Mouse (Mus musculus) heart, embryonic 10.5 days (tissue): Measurements from ENCODE around the gene Tec. TPM values are rescaled to one million over a fixed set of nuclear protein-coding genes. Genes with fewer than 3 reads are reported as not detected.
A peak's percentile ranks its signal among the peaks of the same experiment; 100 is the strongest.

Experiments
- DNase-seq: peaks from one replicate; pipeline ENCODE4 v3.0.0-alpha.2; 2017; ENCODE audit warnings: low spot score
- H3K27ac ChIP-seq: fragments of 300-500 bp; sonication (generic); 2 replicates; pipeline ENCODE4 v1.5.1; 2016; ENCODE audit warnings: mild to moderate bottlenecking
- H3K27me3 ChIP-seq: fragments of 300-500 bp; sonication (generic); 2 replicates; pipeline ENCODE4 v1.6.1; 2016; ENCODE audit warnings: mild to moderate bottlenecking; ENCODE audit not compliant: poor library complexity, insufficient read depth, severe bottlenecking
- H3K36me3 ChIP-seq: fragments of 300-500 bp; sonication (generic); 2 replicates; pipeline ENCODE4 v1.6.1; 2016; ENCODE audit warnings: mild to moderate bottlenecking, moderate library complexity
- H3K4me1 ChIP-seq: fragments of 300-500 bp; sonication (generic); 2 replicates; pipeline ENCODE4 v1.6.1; 2016; ENCODE audit warnings: mild to moderate bottlenecking
- H3K4me3 ChIP-seq: fragments of 300-500 bp; sonication (generic); 2 replicates; pipeline ENCODE4 v1.5.1; 2016; ENCODE audit warnings: mild to moderate bottlenecking, moderate library complexity
- H3K9me3 ChIP-seq: fragments of 300-500 bp; sonication (generic); 2 replicates; pipeline ENCODE4 v1.6.1; 2016; ENCODE audit warnings: mild to moderate bottlenecking, moderate library complexity
- WGBS: fragments of 180-500 bp; shearing (Covaris S2); methylation state at CpG from one replicate; pipeline ENCODE4 v1.1.7; 2016; 5-methylcytosine and 5-hydroxymethylcytosine counted together
- polyA plus RNA-seq: library from polyadenylated mRNA; unstranded; fragments of >200 nt; fragmentation: Nextera tagmentation; extraction: Ambion mirVana; gene quantifications from 2 replicates; pipeline ENCODE4 v1.2.1, GENCODE M21; 2016

The Tec gene
- polyA plus RNA-seq, 1 experiment from 2014 or later: 7.5 TPM

- peaks cover 2% of the 10 kb centered on the region; the same call in 1 of the 2 replicates for H3K36me3 ChIP-seq
- peak overlapping the region; percentile 53 for H3K27ac ChIP-seq
- H3K4me1 ChIP-seq: peaks cover 32% of the 10 kb centered on the region
Measured at GRCm38 (mm10) chr5:72808456-72809111, 59.7 kb downstream of the Tec start.

GRCm38 (mm10) chr5:72802851-72803250 is 65.4 kb downstream of the Tec start:
- H3K9me3 ChIP-seq: no peaks in the 10 kb centered on the region
- H3K4me1 ChIP-seq: peaks cover 36% of the 10 kb centered on the region
- 38% methylated on average over 5 of the region's 5 CpGs for WGBS
- H3K27ac ChIP-seq: peak overlapping the region; percentile 81
- no peaks in the 10 kb centered on the region for H3K27me3 ChIP-seq
- peak; percentile 83 for DNase-seq
- H3K36me3 ChIP-seq: no peaks in the 10 kb centered on the region
- no peak overlapping the region for H3K4me3 ChIP-seq

More at GRCm38 (mm10) chr5:72808456-72809111, 59.7 kb downstream of the Tec start:
- Histone ChIP-seq H3K9me3 (no peaks in the 10 kb centered on the region), H3K27me3 (no peaks in the 10 kb centered on the region), H3K4me3 (no peak overlapping the region)
- no peak for DNase-seq
- WGBS: 66% methylated on average over 14 of the region's 14 CpGs

- Histone ChIP-seq H3K9me3 (no peaks in the 10 kb centered on the region), H3K36me3 (no peaks in the 10 kb centered on the region), H3K4me3 (no peak overlapping the region), H3K27me3 (no peaks in the 10 kb centered on the region), H3K27ac (no peak overlapping the region), H3K4me1 (peaks cover 42% of the 10 kb centered on the region)
- WGBS: 82% methylated on average over 4 of the region's 4 CpGs
- no peak for DNase-seq
Measured at GRCm38 (mm10) chr5:72798563-72798962, 69.7 kb downstream of the Tec start.

GRCm38 (mm10) chr5:72796186-72796613 is 72.1 kb downstream of the Tec start:
- no peaks in the 10 kb centered on the region for H3K36me3 ChIP-seq
- peak overlapping the region; percentile 41; the same call in 1 of the 2 replicates for H3K4me3 ChIP-seq
- H3K4me1 ChIP-seq: peaks cover 28% of the 10 kb centered on the region
- WGBS: 37% methylated on average over 14 of the region's 14 CpGs
- no peaks in the 10 kb centered on the region for H3K27me3 ChIP-seq
- peak overlapping the region; percentile 86 for H3K27ac ChIP-seq
- DNase-seq: no peak
- no peaks in the 10 kb centered on the region for H3K9me3 ChIP-seq

GRCm38 (mm10) chr5:72793309-72793850 is 74.9 kb downstream of the Tec start:
- H3K36me3 ChIP-seq: no peaks in the 10 kb centered on the region
- H3K4me1 ChIP-seq: peaks cover 19% of the 10 kb centered on the region
- no peaks in the 10 kb centered on the region for H3K9me3 ChIP-seq
- DNase-seq: no peak
- H3K4me3 ChIP-seq: no peak overlapping the region
- H3K27ac ChIP-seq: no peak overlapping the region
- no peaks in the 10 kb centered on the region for H3K27me3 ChIP-seq
- WGBS: 70% methylated on average over 3 of the region's 3 CpGs

- Histone ChIP-seq H3K27me3 (no peaks in the 10 kb centered on the region), H3K4me3 (no peak overlapping the region), H3K36me3 (no peaks in the 10 kb centered on the region), H3K4me1 (peaks cover 16% of the 10 kb centered on the region), H3K27ac (no peak overlapping the region), H3K9me3 (no peaks in the 10 kb centered on the region)
- 30% methylated on average over 6 of the region's 6 CpGs for WGBS
- no peak for DNase-seq
Measured at GRCm38 (mm10) chr5:72791789-72792188, 76.5 kb downstream of the Tec start.

- Histone ChIP-seq H3K27ac (no peak overlapping the region), H3K4me3 (no peak overlapping the region), H3K4me1 (peaks cover 13% of the 10 kb centered on the region), H3K27me3 (no peaks in the 10 kb centered on the region), H3K9me3 (no peaks in the 10 kb centered on the region), H3K36me3 (no peaks in the 10 kb centered on the region)
- DNase-seq: no peak
- WGBS: 56% methylated on average over 4 of the region's 4 CpGs
Measured at GRCm38 (mm10) chr5:72791386-72791785, 76.9 kb downstream of the Tec start.

- Histone ChIP-seq H3K4me1 (no peaks in the 10 kb centered on the region), H3K9me3 (no peaks in the 10 kb centered on the region), H3K36me3 (peaks cover 2% of the 10 kb centered on the region; the same call in 1 of the 2 replicates), H3K27me3 (no peaks in the 10 kb centered on the region), H3K27ac (no peak overlapping the region), H3K4me3 (no peak overlapping the region)
- 62% methylated on average over 4 of the region's 4 CpGs for WGBS
- no peak for DNase-seq
Measured at GRCm38 (mm10) chr5:72785451-72785850, 82.8 kb downstream of the Tec start.

GRCm38 (mm10) chr5:72784719-72785118 is 83.6 kb downstream of the Tec start:
- no peak for DNase-seq
- no peaks in the 10 kb centered on the region for H3K9me3 ChIP-seq
- no peak overlapping the region for H3K4me3 ChIP-seq
- 79% methylated on average over 3 of the region's 3 CpGs for WGBS
- no peaks in the 10 kb centered on the region for H3K27me3 ChIP-seq
- no peaks in the 10 kb centered on the region for H3K4me1 ChIP-seq
- H3K36me3 ChIP-seq: peaks cover 2% of the 10 kb centered on the region; the same call in 1 of the 2 replicates
- no peak overlapping the region for H3K27ac ChIP-seq

- Histone ChIP-seq H3K9me3 (no peaks in the 10 kb centered on the region), H3K4me1 (no peaks in the 10 kb centered on the region), H3K4me3 (no peak overlapping the region), H3K27me3 (no peaks in the 10 kb centered on the region), H3K27ac (no peak overlapping the region), H3K36me3 (peaks cover 2% of the 10 kb centered on the region; the same call in 1 of the 2 replicates)
- WGBS: 69% methylated on average over 8 of the region's 8 CpGs
- DNase-seq: no peak
Measured at GRCm38 (mm10) chr5:72783957-72784356, 84.3 kb downstream of the Tec start.

GRCm38 (mm10) chr5:72783123-72783522 is 85.2 kb downstream of the Tec start:
- Histone ChIP-seq H3K9me3 (no peaks in the 10 kb centered on the region), H3K27ac (no peak overlapping the region), H3K4me1 (no peaks in the 10 kb centered on the region), H3K27me3 (no peaks in the 10 kb centered on the region), H3K4me3 (no peak overlapping the region), H3K36me3 (peaks cover 2% of the 10 kb centered on the region; the same call in 1 of the 2 replicates)
- no peak for DNase-seq
- WGBS: 84% methylated on average over 7 of the region's 7 CpGs

GRCm38 (mm10) chr5:72781776-72782175 is 86.5 kb downstream of the Tec start:
- H3K4me1 ChIP-seq: no peaks in the 10 kb centered on the region
- no peak overlapping the region for H3K27ac ChIP-seq
- DNase-seq: no peak
- no peaks in the 10 kb centered on the region for H3K9me3 ChIP-seq
- no peak overlapping the region for H3K4me3 ChIP-seq
- WGBS: 71% methylated on average over 11 of the region's 11 CpGs
- no peaks in the 10 kb centered on the region for H3K27me3 ChIP-seq
- H3K36me3 ChIP-seq: peaks cover 2% of the 10 kb centered on the region; the same call in 1 of the 2 replicates

GRCm38 (mm10) chr5:72776595-72776994 is 91.7 kb downstream of the Tec start:
- Histone ChIP-seq H3K9me3 (no peaks in the 10 kb centered on the region), H3K36me3 (no peaks in the 10 kb centered on the region), H3K27ac (no peak overlapping the region), H3K27me3 (no peaks in the 10 kb centered on the region), H3K4me3 (no peak overlapping the region), H3K4me1 (peaks cover 2% of the 10 kb centered on the region; the same call in 1 of the 2 replicates)
- WGBS: 85% methylated on average over 2 of the region's 2 CpGs
- DNase-seq: no peak
